Mouse (Mus musculus) spleen, postnatal 36 days (tissue): ENCODE measurements around the gene Pwwp2b.

ENCODE experiments used
- DNase-seq, 2 experiments: peaks; one replicate each; pipeline ENCODE4 v3.0.0; 2022; ENCODE audit warnings: low spot score in 2 of 2, mixed read lengths in 1 of 2

The Pwwp2b gene

GRCm38 (mm10) chr7:139224070-139224469, 24.2 kb upstream of the Pwwp2b start:
- DNase-seq: no peak

GRCm38 (mm10) chr7:139224725-139225124, 23.6 kb upstream of the Pwwp2b start:
- peak; percentile 30 to 56 for DNase-seq

- DNase-seq: no peak
These were observed 21.9 kb upstream of the Pwwp2b start for GRCm38 (mm10) chr7:139226416-139226815.

- no peak for DNase-seq
These were observed 19.7 kb upstream of the Pwwp2b start for GRCm38 (mm10) chr7:139228447-139229171.

GRCm38 (mm10) chr7:139229837-139230236, 18.4 kb upstream of the Pwwp2b start:
- no peak for DNase-seq

GRCm38 (mm10) chr7:139230241-139230640, 18.0 kb upstream of the Pwwp2b start:
- no peak for DNase-seq

GRCm38 (mm10) chr7:139233714-139234113, 14.6 kb upstream of the Pwwp2b start:
- DNase-seq: peak; percentile 71 to 78

- DNase-seq: peak in 1 of 2 experiments; percentile 14
These were observed 13.7 kb upstream of the Pwwp2b start for GRCm38 (mm10) chr7:139234426-139235188.

- no peak for DNase-seq
These were observed 12.5 kb upstream of the Pwwp2b start for GRCm38 (mm10) chr7:139235651-139236358.

GRCm38 (mm10) chr7:139239432-139239831, 8.8 kb upstream of the Pwwp2b start:
- DNase-seq: no peak

GRCm38 (mm10) chr7:139246086-139246485, 2.2 kb upstream of the Pwwp2b start:
- no peak for DNase-seq

GRCm38 (mm10) chr7:139246931-139247880, 1.1 kb upstream of the Pwwp2b start:
- no peak for DNase-seq

GRCm38 (mm10) chr7:139248615-139249405, 528 bp downstream of the Pwwp2b start:
- DNase-seq: peak in 1 of 2 experiments; percentile 7

- DNase-seq: no peak
These were observed 1.3 kb downstream of the Pwwp2b start for GRCm38 (mm10) chr7:139249406-139250210.

GRCm38 (mm10) chr7:139251881-139252301, 3.6 kb downstream of the Pwwp2b start:
- DNase-seq: no peak

GRCm38 (mm10) chr7:139252566-139252965, 4.3 kb downstream of the Pwwp2b start:
- DNase-seq: no peak

GRCm38 (mm10) chr7:139252986-139253385, 4.7 kb downstream of the Pwwp2b start:
- no peak for DNase-seq

- no peak for DNase-seq
These were observed 5.2 kb downstream of the Pwwp2b start for GRCm38 (mm10) chr7:139253462-139253861.

- no peak for DNase-seq
These were observed 6.3 kb downstream of the Pwwp2b start for GRCm38 (mm10) chr7:139254626-139255025.
